Mouse (Mus musculus) heart, embryonic 13.5 days (tissue): ENCODE measurements around the gene Dnah3. TPM values are rescaled to one million over a fixed set of nuclear protein-coding genes. Genes with fewer than 3 reads are reported as not detected.

Experiments used
- ATAC-seq: fragments of 200-750 bp; cut with Nextera tagmentation; 2 replicates; pipeline ENCODE4 v1.8.0; 2017; ENCODE audit warnings: moderate TSS enrichment; ENCODE audit not compliant: insufficient number of reproducible peaks, low FRiP score, low TSS enrichment; ENCODE audit errors: extremely low read depth
- H3K27ac ChIP-seq: fragments of 300-500 bp; sonication (generic); replicated peaks from 2 replicates; pipeline ENCODE4 v1.5.1; 2015; ENCODE audit warnings: moderate library complexity, mild to moderate bottlenecking, inconsistent platforms
- H3K27me3 ChIP-seq: fragments of 300-500 bp; sonication (generic); replicated peaks from 2 replicates; pipeline ENCODE4 v1.6.1; 2015; ENCODE audit warnings: mild to moderate bottlenecking, inconsistent platforms
- H3K36me3 ChIP-seq: fragments of 300-500 bp; sonication (generic); 2 replicates; pipeline ENCODE4 v1.6.1; 2015; ENCODE audit warnings: mild to moderate bottlenecking, inconsistent platforms
- H3K4me1 ChIP-seq: fragments of 300-500 bp; sonication (generic); 2 replicates; pipeline ENCODE4 v1.6.1; 2015; ENCODE audit warnings: inconsistent platforms
- H3K4me2 ChIP-seq: fragments of 300-500 bp; sonication (generic); 2 replicates; pipeline ENCODE4 v1.6.1; 2015; ENCODE audit warnings: inconsistent platforms, mild to moderate bottlenecking, moderate library complexity
- H3K4me3 ChIP-seq: fragments of 300-500 bp; sonication (generic); 2 replicates; pipeline ENCODE4 v1.5.1; 2015; ENCODE audit warnings: moderate library complexity, mild to moderate bottlenecking, inconsistent platforms
- H3K9ac ChIP-seq: fragments of 300-500 bp; sonication (generic); 2 replicates; pipeline ENCODE4 v1.6.1; 2015; ENCODE audit warnings: inconsistent platforms, mild to moderate bottlenecking, moderate library complexity
- H3K9me3 ChIP-seq: fragments of 300-500 bp; sonication (generic); 2 replicates; pipeline ENCODE4 v1.6.1; 2016; ENCODE audit warnings: inconsistent platforms
- WGBS: fragments of 180-500 bp; shearing (Covaris S2); methylation state at CpG from one replicate; pipeline ENCODE4 v1.1.7; 2015; ENCODE audit warnings: mixed read lengths; 5-methylcytosine and 5-hydroxymethylcytosine counted together
- polyA plus RNA-seq: library from polyadenylated mRNA; unstranded; fragments of >200 nt; fragmentation: Nextera tagmentation; extraction: Ambion mirVana; gene quantifications from 2 replicates; pipeline ENCODE4 v1.2.1, GENCODE M21; 2015

The Dnah3 gene
- polyA plus RNA-seq, 1 experiment from 2014 or later = not detected

- 0 out of 2 replicates have a peak overlapping the region, but pooled peaks have one; percentile 72 for H3K27ac ChIP-seq
- peaks cover 28% of the 10 kb centered on the region for H3K4me1 ChIP-seq
- 2% methylated on average over 25 of the region's 25 CpGs for WGBS
- peak overlapping the region; percentile 84 for H3K4me3 ChIP-seq
- H3K36me3 ChIP-seq = peaks cover 8% of the 10 kb centered on the region
- no peaks in the 10 kb centered on the region for H3K9me3 ChIP-seq
- H3K27me3 ChIP-seq = no peaks in the 10 kb centered on the region
- no peak for ATAC-seq
- peak overlapping the region; percentile 86 for H3K9ac ChIP-seq
- peak overlapping the region; percentile 97 for H3K4me2 ChIP-seq
These were observed 8.0 kb upstream of the Dnah3 start for GRCm38 (mm10) chr7:120103019-120103567.

GRCm38 (mm10) chr7:120102164-120102972 is 7.3 kb upstream of the Dnah3 start, which contains the start of gene Tmem159:
Gene Tmem159, plus strand, starts transcription at chr7:120102353.
- peak within 1 kb of the TSS; percentile 97 for H3K4me2 ChIP-seq
- ATAC-seq = peak; percentile 83; the same call in 1 of the 2 replicates
- under 1% methylated on average over 42 of the region's 42 CpGs for WGBS
- peaks cover 28% of the 10 kb centered on the region for H3K4me1 ChIP-seq
- H3K27me3 ChIP-seq = no peaks in the 10 kb centered on the region
- H3K9me3 ChIP-seq = no peaks in the 10 kb centered on the region
- 0 out of 2 replicates have a peak, but pooled peaks cover 5% of the 10 kb centered on the region for H3K36me3 ChIP-seq
- peak within 1 kb of the TSS; percentile 86 for H3K9ac ChIP-seq
- peak within 1 kb of the TSS; percentile 84 for H3K4me3 ChIP-seq
- peak within 1 kb of the TSS; percentile 72 for H3K27ac ChIP-seq

GRCm38 (mm10) chr7:120098403-120098802 is 3.3 kb upstream of the Dnah3 start:
- Histone ChIP-seq H3K4me2 (no peak overlapping the region), H3K9me3 (no peaks in the 10 kb centered on the region), H3K27ac (no peak overlapping the region), H3K9ac (no peak overlapping the region), H3K36me3 (no peaks in the 10 kb centered on the region), H3K4me1 (peaks cover 24% of the 10 kb centered on the region), H3K27me3 (no peaks in the 10 kb centered on the region), H3K4me3 (no peak overlapping the region)
- 32% methylated on average over 9 of the region's 9 CpGs for WGBS
- no peak for ATAC-seq

GRCm38 (mm10) chr7:120097845-120098244 is 2.8 kb upstream of the Dnah3 start:
- ATAC-seq = peak; percentile 22; the same call in 1 of the 2 replicates
- 8% methylated on average over 7 of the region's 7 CpGs for WGBS
- no peaks in the 10 kb centered on the region for H3K36me3 ChIP-seq
- no peak overlapping the region for H3K4me2 ChIP-seq
- H3K9me3 ChIP-seq = no peaks in the 10 kb centered on the region
- no peak overlapping the region for H3K27ac ChIP-seq
- peaks cover 18% of the 10 kb centered on the region for H3K4me1 ChIP-seq
- H3K9ac ChIP-seq = no peak overlapping the region
- H3K27me3 ChIP-seq = no peaks in the 10 kb centered on the region
- no peak overlapping the region for H3K4me3 ChIP-seq

- Histone ChIP-seq H3K27me3 (no peaks in the 10 kb centered on the region), H3K4me2 (no peak overlapping the region), H3K4me1 (peaks cover 11% of the 10 kb centered on the region; the same call in 1 of the 2 replicates), H3K27ac (no peak overlapping the region), H3K9me3 (no peaks in the 10 kb centered on the region), H3K36me3 (no peaks in the 10 kb centered on the region), H3K9ac (no peak overlapping the region), H3K4me3 (no peak overlapping the region)
- ATAC-seq = no peak
- WGBS = 31% methylated on average over 3 of the region's 3 CpGs
These were observed 864 bp downstream of the Dnah3 start for GRCm38 (mm10) chr7:120094216-120094615.

GRCm38 (mm10) chr7:120093033-120093432 is 2.0 kb downstream of the Dnah3 start:
- 45% methylated on average over 5 of the region's 5 CpGs for WGBS

GRCm38 (mm10) chr7:120080177-120080576 is 14.9 kb downstream of the Dnah3 start:
- no peak overlapping the region for H3K27ac ChIP-seq
- H3K36me3 ChIP-seq = no peaks in the 10 kb centered on the region
- ATAC-seq = no peak
- WGBS = 74% methylated on average over 3 of the region's 3 CpGs
- no peaks in the 10 kb centered on the region for H3K9me3 ChIP-seq
- no peak overlapping the region for H3K4me3 ChIP-seq
- no peaks in the 10 kb centered on the region for H3K27me3 ChIP-seq
- H3K9ac ChIP-seq = no peak overlapping the region
- H3K4me2 ChIP-seq = no peak overlapping the region
- no peaks in the 10 kb centered on the region for H3K4me1 ChIP-seq

More at GRCm38 (mm10) chr7:120093033-120093432, 2.0 kb downstream of the Dnah3 start:
- no peak for ATAC-seq
- Histone ChIP-seq H3K9ac (no peak overlapping the region), H3K36me3 (no peaks in the 10 kb centered on the region), H3K27ac (no peak overlapping the region), H3K4me3 (no peak overlapping the region), H3K9me3 (no peaks in the 10 kb centered on the region), H3K27me3 (no peaks in the 10 kb centered on the region), H3K4me2 (no peak overlapping the region), H3K4me1 (peaks cover 11% of the 10 kb centered on the region; the same call in 1 of the 2 replicates)

GRCm38 (mm10) chr7:120069164-120069563 is 25.9 kb downstream of the Dnah3 start:
- 0 out of 2 replicates have a peak overlapping the region, but pooled peaks have one; percentile 13 for H3K4me2 ChIP-seq
- H3K27ac ChIP-seq = no peak overlapping the region
- H3K27me3 ChIP-seq = no peaks in the 10 kb centered on the region
- no peak overlapping the region for H3K9ac ChIP-seq
- 22% methylated on average over 3 of the region's 3 CpGs for WGBS
- no peaks in the 10 kb centered on the region for H3K4me1 ChIP-seq
- ATAC-seq = no peak
- no peaks in the 10 kb centered on the region for H3K9me3 ChIP-seq
- H3K36me3 ChIP-seq = no peaks in the 10 kb centered on the region
- H3K4me3 ChIP-seq = no peak overlapping the region

- Histone ChIP-seq H3K4me1 (no peaks in the 10 kb centered on the region), H3K4me2 (no peak overlapping the region), H3K27me3 (no peaks in the 10 kb centered on the region), H3K4me3 (no peak overlapping the region), H3K36me3 (no peaks in the 10 kb centered on the region), H3K9me3 (no peaks in the 10 kb centered on the region), H3K27ac (no peak overlapping the region), H3K9ac (no peak overlapping the region)
- ATAC-seq = no peak
- WGBS = 68% methylated on average over 3 of the region's 3 CpGs
These were observed 27.0 kb downstream of the Dnah3 start for GRCm38 (mm10) chr7:120068114-120068513.

- H3K9ac ChIP-seq = no peak overlapping the region
- no peaks in the 10 kb centered on the region for H3K9me3 ChIP-seq
- no peaks in the 10 kb centered on the region for H3K36me3 ChIP-seq
- no peaks in the 10 kb centered on the region for H3K27me3 ChIP-seq
- no peak for ATAC-seq
- no peak overlapping the region for H3K27ac ChIP-seq
- no peak overlapping the region for H3K4me3 ChIP-seq
- H3K4me1 ChIP-seq = no peaks in the 10 kb centered on the region
- H3K4me2 ChIP-seq = no peak overlapping the region
- 77% methylated on average over 1 of the region's 1 CpGs for WGBS
These were observed 31.0 kb downstream of the Dnah3 start for GRCm38 (mm10) chr7:120064045-120064444.

GRCm38 (mm10) chr7:120055479-120055878 is 39.6 kb downstream of the Dnah3 start:
- H3K27ac ChIP-seq = no peak overlapping the region
- H3K9me3 ChIP-seq = no peaks in the 10 kb centered on the region
- 66% methylated on average over 3 of the region's 3 CpGs for WGBS
- peaks cover 23% of the 10 kb centered on the region for H3K4me1 ChIP-seq
- no peak overlapping the region for H3K9ac ChIP-seq
- H3K36me3 ChIP-seq = no peaks in the 10 kb centered on the region
- no peak overlapping the region for H3K4me2 ChIP-seq
- ATAC-seq = no peak
- H3K4me3 ChIP-seq = no peak overlapping the region
- H3K27me3 ChIP-seq = no peaks in the 10 kb centered on the region
